Mouse (Mus musculus) forebrain, embryonic 13.5 days (tissue): Measurements from ENCODE around the gene Abat. TPM values are rescaled to one million over a fixed set of nuclear protein-coding genes. Genes with fewer than 3 reads are reported as not detected.
A peak's percentile ranks its signal among the peaks of the same experiment; 100 is the strongest.

Experiments
- ATAC-seq: fragments of 200-750 bp; cut with Nextera tagmentation; 2 replicates; pipeline ENCODE4 v1.8.0; 2017
- H3K27ac ChIP-seq: fragments of 300-500 bp; sonication (generic); 2 replicates; pipeline ENCODE4 v1.5.1; 2015; ENCODE audit warnings: inconsistent platforms, mild to moderate bottlenecking, moderate library complexity
- H3K27me3 ChIP-seq: fragments of 300-500 bp; sonication (generic); 2 replicates; pipeline ENCODE4 v1.6.1; 2015; ENCODE audit warnings: mild to moderate bottlenecking, inconsistent platforms
- H3K36me3 ChIP-seq: fragments of 300-500 bp; sonication (generic); 2 replicates; pipeline ENCODE4 v1.6.1; 2015; ENCODE audit warnings: mild to moderate bottlenecking, inconsistent platforms; ENCODE audit not compliant: poor library complexity, severe bottlenecking
- H3K4me1 ChIP-seq: fragments of 300-500 bp; sonication (generic); 2 replicates; pipeline ENCODE4 v1.6.1; 2015; ENCODE audit warnings: inconsistent platforms
- H3K4me2 ChIP-seq: fragments of 300-500 bp; sonication (generic); 2 replicates; pipeline ENCODE4 v1.6.1; 2015; ENCODE audit warnings: inconsistent platforms, mild to moderate bottlenecking, moderate library complexity
- H3K4me3 ChIP-seq: fragments of 300-500 bp; sonication (generic); 2 replicates; pipeline ENCODE4 v1.5.1; 2015; ENCODE audit warnings: mild to moderate bottlenecking, inconsistent platforms
- H3K9ac ChIP-seq: fragments of 300-500 bp; sonication (generic); 2 replicates; pipeline ENCODE4 v1.6.1; 2015; ENCODE audit warnings: mild to moderate bottlenecking, inconsistent platforms
- H3K9me3 ChIP-seq: fragments of 300-500 bp; sonication (generic); replicated peaks from 2 replicates; pipeline ENCODE4 v1.6.1; 2016; ENCODE audit warnings: inconsistent platforms
- WGBS: fragments of 180-500 bp; shearing (Covaris S2); methylation state at CpG from one replicate; pipeline ENCODE4 v1.1.7; 2015; 5-methylcytosine and 5-hydroxymethylcytosine counted together
- polyA plus RNA-seq: library from polyadenylated mRNA; unstranded; fragments of >200 nt; fragmentation: Nextera tagmentation; extraction: Ambion mirVana; gene quantifications from 2 replicates; pipeline ENCODE4 v1.2.1, GENCODE M21; 2015

The Abat gene
- polyA plus RNA-seq, 1 experiment from 2014 or later: 42.7 TPM

GRCm38 (mm10) chr16:8578326-8578725 lies 65.1 kb downstream of the Abat start:
- no peak overlapping the region for H3K4me3 ChIP-seq
- ATAC-seq: no peak
- H3K4me2 ChIP-seq: no peak overlapping the region
- WGBS: 76% methylated on average over 4 of the region's 4 CpGs
- no peaks in the 10 kb centered on the region for H3K4me1 ChIP-seq
- H3K36me3 ChIP-seq: peaks cover 19% of the 10 kb centered on the region
- no peaks in the 10 kb centered on the region for H3K27me3 ChIP-seq
- no peak overlapping the region for H3K9ac ChIP-seq
- no peak overlapping the region for H3K27ac ChIP-seq
- H3K9me3 ChIP-seq: no peaks in the 10 kb centered on the region

- Histone ChIP-seq H3K9me3 (no peaks in the 10 kb centered on the region), H3K4me3 (no peak overlapping the region), H3K4me1 (no peaks in the 10 kb centered on the region; the same call in 1 of the 2 replicates), H3K27ac (no peak overlapping the region), H3K9ac (no peak overlapping the region), H3K27me3 (no peaks in the 10 kb centered on the region), H3K4me2 (no peak overlapping the region), H3K36me3 (peaks cover 24% of the 10 kb centered on the region)
- ATAC-seq: no peak
- 82% methylated on average over 5 of the region's 5 CpGs for WGBS
Measured at GRCm38 (mm10) chr16:8579546-8579945, 66.3 kb downstream of the Abat start.

GRCm38 (mm10) chr16:8581661-8582239 lies 68.5 kb downstream of the Abat start:
- no peaks in the 10 kb centered on the region for H3K9me3 ChIP-seq
- no peak overlapping the region for H3K27ac ChIP-seq
- no peak for ATAC-seq
- H3K4me3 ChIP-seq: no peak overlapping the region
- no peak overlapping the region for H3K4me2 ChIP-seq
- no peaks in the 10 kb centered on the region for H3K27me3 ChIP-seq
- H3K36me3 ChIP-seq: peaks cover 31% of the 10 kb centered on the region
- no peaks in the 10 kb centered on the region; the same call in 1 of the 2 replicates for H3K4me1 ChIP-seq
- WGBS: 88% methylated on average over 6 of the region's 6 CpGs
- H3K9ac ChIP-seq: no peak overlapping the region

GRCm38 (mm10) chr16:8582579-8583295 lies 69.5 kb downstream of the Abat start:
- WGBS: 93% methylated on average over 5 of the region's 5 CpGs

GRCm38 (mm10) chr16:8584248-8584647 lies 71.0 kb downstream of the Abat start:
- Histone ChIP-seq H3K9ac (no peak overlapping the region), H3K27me3 (no peaks in the 10 kb centered on the region), H3K36me3 (peaks cover 34% of the 10 kb centered on the region), H3K9me3 (no peaks in the 10 kb centered on the region), H3K4me1 (no peaks in the 10 kb centered on the region; the same call in 1 of the 2 replicates), H3K4me3 (no peak overlapping the region), H3K27ac (no peak overlapping the region), H3K4me2 (no peak overlapping the region)
- 73% methylated on average over 1 of the region's 1 CpGs for WGBS
- no peak for ATAC-seq

More at GRCm38 (mm10) chr16:8582579-8583295, 69.5 kb downstream of the Abat start:
- no peak for ATAC-seq
- H3K9ac ChIP-seq: no peak overlapping the region
- H3K27ac ChIP-seq: no peak overlapping the region
- H3K27me3 ChIP-seq: no peaks in the 10 kb centered on the region
- H3K4me1 ChIP-seq: no peaks in the 10 kb centered on the region; the same call in 1 of the 2 replicates
- H3K9me3 ChIP-seq: no peaks in the 10 kb centered on the region
- no peak overlapping the region for H3K4me3 ChIP-seq
- H3K36me3 ChIP-seq: peaks cover 31% of the 10 kb centered on the region
- H3K4me2 ChIP-seq: no peak overlapping the region

GRCm38 (mm10) chr16:8585056-8585455 lies 71.8 kb downstream of the Abat start:
- no peaks in the 10 kb centered on the region for H3K27me3 ChIP-seq
- no peak overlapping the region for H3K27ac ChIP-seq
- ATAC-seq: no peak
- 80% methylated on average over 5 of the region's 5 CpGs for WGBS
- no peak overlapping the region for H3K4me3 ChIP-seq
- no peaks in the 10 kb centered on the region for H3K9me3 ChIP-seq
- H3K4me2 ChIP-seq: no peak overlapping the region
- no peak overlapping the region for H3K9ac ChIP-seq
- no peaks in the 10 kb centered on the region; the same call in 1 of the 2 replicates for H3K4me1 ChIP-seq
- H3K36me3 ChIP-seq: peaks cover 43% of the 10 kb centered on the region

GRCm38 (mm10) chr16:8595411-8595810 lies 82.2 kb downstream of the Abat start:
- no peaks in the 10 kb centered on the region for H3K4me1 ChIP-seq
- peaks cover 3% of the 10 kb centered on the region; the same call in 1 of the 2 replicates for H3K27me3 ChIP-seq
- no peaks in the 10 kb centered on the region for H3K9me3 ChIP-seq
- H3K36me3 ChIP-seq: no peaks in the 10 kb centered on the region
- H3K4me2 ChIP-seq: no peak overlapping the region
- peak; percentile 81 for ATAC-seq
- 62% methylated on average over 4 of the region's 4 CpGs for WGBS
- H3K27ac ChIP-seq: no peak overlapping the region
- no peak overlapping the region for H3K4me3 ChIP-seq
- H3K9ac ChIP-seq: no peak overlapping the region

GRCm38 (mm10) chr16:8596336-8596735 lies 83.1 kb downstream of the Abat start:
- Histone ChIP-seq H3K9ac (no peak overlapping the region), H3K27ac (no peak overlapping the region), H3K4me1 (no peaks in the 10 kb centered on the region), H3K36me3 (no peaks in the 10 kb centered on the region), H3K4me3 (no peak overlapping the region), H3K27me3 (peaks cover 3% of the 10 kb centered on the region; the same call in 1 of the 2 replicates), H3K9me3 (no peaks in the 10 kb centered on the region), H3K4me2 (no peak overlapping the region)
- no peak for ATAC-seq
- 70% methylated on average over 4 of the region's 4 CpGs for WGBS

GRCm38 (mm10) chr16:8597516-8597915 lies 84.3 kb downstream of the Abat start:
- Histone ChIP-seq H3K27me3 (peaks cover 3% of the 10 kb centered on the region; the same call in 1 of the 2 replicates), H3K4me2 (no peak overlapping the region), H3K27ac (no peak overlapping the region), H3K9ac (no peak overlapping the region), H3K36me3 (no peaks in the 10 kb centered on the region), H3K9me3 (no peaks in the 10 kb centered on the region), H3K4me3 (no peak overlapping the region), H3K4me1 (no peaks in the 10 kb centered on the region)
- WGBS: 88% methylated on average over 5 of the region's 5 CpGs
- ATAC-seq: no peak

GRCm38 (mm10) chr16:8603789-8604188 lies 90.6 kb downstream of the Abat start:
- H3K9ac ChIP-seq: no peak overlapping the region
- H3K27ac ChIP-seq: no peak overlapping the region
- H3K36me3 ChIP-seq: peaks cover under 1% of the 10 kb centered on the region; the same call in 1 of the 2 replicates
- no peaks in the 10 kb centered on the region for H3K27me3 ChIP-seq
- no peak overlapping the region for H3K4me3 ChIP-seq
- 96% methylated on average over 3 of the region's 3 CpGs for WGBS
- H3K4me2 ChIP-seq: no peak overlapping the region
- H3K9me3 ChIP-seq: no peaks in the 10 kb centered on the region
- no peaks in the 10 kb centered on the region for H3K4me1 ChIP-seq
- no peak for ATAC-seq

- 86% methylated on average over 3 of the region's 3 CpGs for WGBS
- Histone ChIP-seq H3K27me3 (no peaks in the 10 kb centered on the region), H3K4me3 (no peak overlapping the region), H3K36me3 (peaks cover 12% of the 10 kb centered on the region; the same call in 1 of the 2 replicates), H3K4me2 (no peak overlapping the region), H3K9me3 (no peaks in the 10 kb centered on the region), H3K9ac (no peak overlapping the region), H3K4me1 (no peaks in the 10 kb centered on the region), H3K27ac (no peak overlapping the region)
- ATAC-seq: no peak
Measured at GRCm38 (mm10) chr16:8610397-8610796, 97.2 kb downstream of the Abat start.

GRCm38 (mm10) chr16:8612214-8613005 lies 99.2 kb downstream of the Abat start:
- WGBS: 88% methylated on average over 8 of the region's 8 CpGs
- ATAC-seq: no peak
- H3K36me3 ChIP-seq: peaks cover 12% of the 10 kb centered on the region; the same call in 1 of the 2 replicates

More at GRCm38 (mm10) chr16:8612214-8613005, 99.2 kb downstream of the Abat start:
- H3K9ac ChIP-seq: no peak overlapping the region
- no peaks in the 10 kb centered on the region for H3K9me3 ChIP-seq
- H3K4me2 ChIP-seq: no peak overlapping the region
- no peaks in the 10 kb centered on the region for H3K4me1 ChIP-seq
- no peak overlapping the region for H3K4me3 ChIP-seq
- no peak overlapping the region for H3K27ac ChIP-seq
- H3K27me3 ChIP-seq: no peaks in the 10 kb centered on the region
